Mouse (Mus musculus) CH12.LX (cell line): ENCODE data around the gene Safb. TPM values are rescaled to one million over a fixed set of nuclear protein-coding genes. Genes with fewer than 3 reads are reported as not detected.

Source experiments
- DNase-seq: peaks from one replicate; pipeline ENCODE4 v3.0.0-alpha.2; 2013; ENCODE audit errors: extremely low read depth
- H3K27ac ChIP-seq: 2 replicates; pipeline ENCODE4 v1.5.1; 2012; ENCODE audit warnings: low read depth, mild to moderate bottlenecking, control low read depth, moderate library complexity; ENCODE audit not compliant: insufficient read depth
- H3K27me3 ChIP-seq: replicated peaks from 2 replicates; pipeline ENCODE3; 2012; ENCODE audit warnings: inconsistent platforms
- H3K36me3 ChIP-seq, 2 experiments: replicated peaks in 1 of 2; 2 replicates each; pipeline versions ENCODE3 to v1.6.1; 2012; ENCODE audit warnings: inconsistent platforms in 1 of 2, low read length in 1 of 2, mild to moderate bottlenecking in 1 of 2, mixed read lengths in 1 of 2, moderate library complexity in 1 of 2; ENCODE audit not compliant: control insufficient read depth in 1 of 2, insufficient read depth in 1 of 2
- H3K4me1 ChIP-seq, 2 experiments: 2 replicates each; pipeline ENCODE4 v1.6.1; 2012; ENCODE audit warnings: inconsistent platforms in 1 of 2, moderate library complexity in 1 of 2; ENCODE audit not compliant: insufficient read depth in 2 of 2, control insufficient read depth in 1 of 2
- H3K4me2 ChIP-seq: 2 replicates; pipeline ENCODE4 v1.6.1; 2012; ENCODE audit warnings: low read depth, mild to moderate bottlenecking, control low read depth; ENCODE audit not compliant: poor library complexity, insufficient read depth, severe bottlenecking
- H3K4me3 ChIP-seq, 3 experiments: fragments of 150-350 bp in 1 of 3; sonication (generic) in 1 of 3; replicated peaks in 1 of 3; 2 replicates each; pipeline versions ENCODE3 to v1.5.1; 2011 to 2012; ENCODE audit warnings: low read depth in 2 of 3, low read length in 2 of 3, mild to moderate bottlenecking in 2 of 3, moderate library complexity in 2 of 3, control low read depth in 1 of 3, improper control_type of control experiment in 1 of 3, inconsistent platforms in 1 of 3, mixed read lengths in 1 of 3; ENCODE audit not compliant: poor library complexity in 1 of 3
- H3K79me2 ChIP-seq: replicated peaks from 2 replicates; pipeline ENCODE4 v1.6.1; 2012; ENCODE audit warnings: mild to moderate bottlenecking, moderate library complexity; ENCODE audit not compliant: control insufficient read depth, poor library complexity, insufficient read depth, severe bottlenecking; ENCODE audit errors: extremely low read depth
- H3K9ac ChIP-seq: 2 replicates; pipeline ENCODE4 v1.6.1; 2012; ENCODE audit warnings: low read depth, mild to moderate bottlenecking, control low read depth, moderate library complexity; ENCODE audit not compliant: insufficient read depth
- H3K9me3 ChIP-seq: replicated peaks from 2 replicates; pipeline ENCODE3; 2012; ENCODE audit warnings: low read length, inconsistent platforms, mixed read lengths
- CHD1 ChIP-seq: IDR thresholded peaks from 2 replicates; pipeline ENCODE4 v1.6.1; 2012; ENCODE audit warnings: low read depth, low read length, improper control_type of control experiment, inconsistent platforms
- CHD2 ChIP-seq: IDR thresholded peaks from 2 replicates; pipeline ENCODE4 v1.6.1; 2011; ENCODE audit warnings: low read length, improper control_type of control experiment
- E2F4 ChIP-seq: IDR thresholded peaks from 2 replicates; pipeline ENCODE4 v1.6.1; 2011; ENCODE audit warnings: low read depth, low read length, improper control_type of control experiment; ENCODE audit not compliant: insufficient replicate concordance
- ETS1 ChIP-seq: conservative IDR thresholded peaks from 2 replicates; pipeline ENCODE4 v1.6.1; 2012; ENCODE audit warnings: low read depth, mild to moderate bottlenecking, inconsistent platforms, low read length, improper control_type of control experiment, moderate library complexity
- HCFC1 ChIP-seq: IDR thresholded peaks from 2 replicates; pipeline ENCODE4 v1.6.1; 2012; ENCODE audit warnings: low read depth, mild to moderate bottlenecking, inconsistent platforms, low read length, improper control_type of control experiment
- JUN ChIP-seq: IDR thresholded peaks from 2 replicates; pipeline ENCODE4 v1.6.1; 2011; ENCODE audit warnings: low read depth, mild to moderate bottlenecking, low read length, improper control_type of control experiment, moderate library complexity; ENCODE audit not compliant: insufficient read depth
- MAFK ChIP-seq: IDR thresholded peaks from 2 replicates; pipeline ENCODE4 v1.6.1; 2011; ENCODE audit warnings: low read length, improper control_type of control experiment; ENCODE audit not compliant: insufficient replicate concordance
- MAZ ChIP-seq: IDR thresholded peaks from 2 replicates; pipeline ENCODE4 v1.6.1; 2012; ENCODE audit warnings: low read depth, mild to moderate bottlenecking, inconsistent platforms, low read length, improper control_type of control experiment, moderate library complexity
- NRF1 ChIP-seq: IDR thresholded peaks from 2 replicates; pipeline ENCODE4 v1.6.1; 2014; ENCODE audit warnings: low read depth, mild to moderate bottlenecking, inconsistent platforms, low read length, improper control_type of control experiment, moderate library complexity
- PAX5 ChIP-seq: IDR thresholded peaks from 2 replicates; pipeline ENCODE4 v1.6.1; 2012; ENCODE audit warnings: low read length, inconsistent platforms, mixed read lengths
- POLR2A ChIP-seq: IDR thresholded peaks from 2 replicates; pipeline ENCODE4 v1.6.1; 2011; ENCODE audit warnings: low read depth, mild to moderate bottlenecking, improper control_type of control experiment, low read length
- POLR2AphosphoS2 ChIP-seq: IDR thresholded peaks from 2 replicates; pipeline ENCODE4 v1.6.1; 2011; ENCODE audit warnings: low read depth, low read length, improper control_type of control experiment
- RAD21 ChIP-seq: IDR thresholded peaks from 2 replicates; pipeline ENCODE4 v1.6.1; 2011; ENCODE audit warnings: low read depth, mild to moderate bottlenecking, low read length, improper control_type of control experiment, moderate library complexity
- RCOR1 ChIP-seq: conservative IDR thresholded peaks from 2 replicates; pipeline ENCODE4 v1.6.1; 2012; ENCODE audit warnings: low read depth, mild to moderate bottlenecking, inconsistent platforms, low read length, improper control_type of control experiment
- SIN3A ChIP-seq: IDR thresholded peaks from 2 replicates; pipeline ENCODE4 v1.6.1; 2012; ENCODE audit warnings: low read length, improper control_type of control experiment, inconsistent platforms
- SMC3 ChIP-seq: IDR thresholded peaks from 2 replicates; pipeline ENCODE4 v1.6.1; 2011; ENCODE audit warnings: low read depth, low read length, improper control_type of control experiment
- TBP ChIP-seq: conservative IDR thresholded peaks from 2 replicates; pipeline ENCODE4 v1.6.1; 2011; ENCODE audit warnings: low read depth, low read length, improper control_type of control experiment
- USF2 ChIP-seq: conservative IDR thresholded peaks from 2 replicates; pipeline ENCODE4 v1.6.1; 2011; ENCODE audit warnings: low read depth, low read length, improper control_type of control experiment
- ZKSCAN1 ChIP-seq: IDR thresholded peaks from 2 replicates; pipeline ENCODE4 v1.6.1; 2012; ENCODE audit warnings: low read depth, inconsistent platforms, low read length, improper control_type of control experiment, borderline replicate concordance
- ZMIZ1 ChIP-seq: IDR thresholded peaks from 2 replicates; pipeline ENCODE4 v1.6.1; 2012; ENCODE audit warnings: low read depth, mild to moderate bottlenecking, inconsistent platforms, low read length, improper control_type of control experiment
- dilution Hi-C: fragments of 300-500 bp; cut with MboI; formaldehyde crosslinking; loops from 2 replicates; pipeline ENCODE4 v1.14.3; 2020; ENCODE audit warnings: low sequenced_read_pairs; ENCODE audit not compliant: extremely low pct_unique_long_range_greater_than_20kb, extremely low pct_ligation_motif_present
- in situ Hi-C: fragments of 300-500 bp; cut with MboI; formaldehyde crosslinking; loops from 3 replicates; pipeline ENCODE4 v1.14.3; 2019; ENCODE audit warnings: low sequenced_read_pairs, low pct_ligation_motif_present, low pct_unique_long_range_greater_than_20kb, mixed read lengths
- polyA plus RNA-seq: library from polyadenylated mRNA; unstranded; fragments of >175 nt; gene quantifications from 2 replicates; pipeline ENCODE4 v1.2.1, GENCODE M21; 2012; ENCODE audit warnings: low read depth; ENCODE audit not compliant: insufficient read length
- total RNA-seq, 2 experiments: library from RNA; depleted of rRNA; stranded (reverse); fragments of 300-350 nt in 1 of 2; fragments of >200 nt in 1 of 2; gene quantifications; 2 replicates each; pipeline ENCODE4 v1.2.3; 2012 to 2014

Gene Safb
- total and polyA plus RNA-seq, 3 experiments, result 25.4 to 135 (median 75.9) TPM

DNA sequence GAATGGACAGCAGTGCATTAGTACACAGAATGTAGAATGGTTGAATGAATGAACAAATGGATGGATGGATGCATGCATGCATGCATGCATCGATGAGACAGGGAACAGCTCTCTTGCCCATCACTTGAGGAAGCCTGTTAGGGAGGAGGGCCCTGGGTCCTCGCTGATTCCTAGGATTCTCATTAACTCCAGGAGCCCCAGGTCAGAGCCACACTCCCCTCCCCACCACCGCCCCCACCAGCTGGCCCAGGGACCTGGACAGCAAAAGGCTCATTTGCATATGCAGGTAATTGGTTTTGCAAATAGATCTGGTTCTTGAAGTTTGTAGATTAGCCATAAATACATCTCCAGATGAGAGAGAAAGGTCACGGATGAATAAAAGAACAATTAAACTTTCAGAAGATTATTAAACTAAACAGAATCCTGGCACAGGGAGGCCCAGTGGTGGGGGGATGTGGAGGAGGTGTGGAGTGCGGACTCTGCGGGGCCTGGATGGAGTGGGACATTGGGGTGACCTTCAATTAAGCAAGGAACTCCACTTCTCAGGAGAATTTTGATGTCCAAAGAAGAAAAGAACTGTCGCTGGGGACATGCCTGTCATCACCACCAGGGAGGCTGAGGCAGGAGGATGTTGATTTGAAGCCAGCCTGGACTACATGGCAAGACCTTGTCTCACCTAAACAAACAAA is 39.8 kb upstream of the Safb start:
- dilution Hi-C loops, result no loop called here
- in situ Hi-C loops, result loop anchor here (5.0 kb wide), 1 partner anchor 38 kb away; no protein-coding TSS in a partner anchor

GRCm38 (mm10) chr17:56545945-56546344 is 38.7 kb upstream of the Safb start:
- Histone ChIP-seq H3K27me3 (peaks cover 4% of the 10 kb centered on the region), H3K4me2 (no peak overlapping the region), H3K27ac (no peak overlapping the region), H3K4me1 (peaks cover 7 to 16% of the 10 kb centered on the region in 2 experiments), H3K9ac (no peak overlapping the region), H3K4me3 (no peak overlapping the region), H3K36me3 (no peaks in the 10 kb centered on the region), H3K9me3 (no peaks in the 10 kb centered on the region), H3K79me2 (no peaks in the 10 kb centered on the region)
- dilution Hi-C loops (no loop called here), in situ Hi-C loops (no loop called here)
- no peak for DNase-seq
- TF ChIP-seq HCFC1 (peak; percentile 46; the same call in 1 of the 2 replicates), ZKSCAN1 (no peak)

More for the DNA sequence above, 39.8 kb upstream of the Safb start:
- H3K27ac ChIP-seq, result no peak overlapping the region
- H3K79me2 ChIP-seq, result no peaks in the 10 kb centered on the region
- H3K27me3 ChIP-seq, result peaks cover 4% of the 10 kb centered on the region
- TF ChIP-seq NRF1, result no peak
- no peak for TF ChIP-seq SIN3A
- TF ChIP-seq RAD21, result no peak
- TF ChIP-seq HCFC1, result no peak
- TF ChIP-seq TBP, result no peak
- no peak for TF ChIP-seq ETS1
- no peak for TF ChIP-seq POLR2AphosphoS2
- no peak overlapping the region for H3K4me2 ChIP-seq
- no peaks in the 10 kb centered on the region for H3K36me3 ChIP-seq
- DNase-seq, result no peak
- H3K9ac ChIP-seq, result no peak overlapping the region
- H3K9me3 ChIP-seq, result no peaks in the 10 kb centered on the region
- peaks cover 0 to 15% of the 10 kb centered on the region in 2 experiments; a peak in 2 of 4 replicates for H3K4me1 ChIP-seq
- no peak overlapping the region for H3K4me3 ChIP-seq

DNA sequence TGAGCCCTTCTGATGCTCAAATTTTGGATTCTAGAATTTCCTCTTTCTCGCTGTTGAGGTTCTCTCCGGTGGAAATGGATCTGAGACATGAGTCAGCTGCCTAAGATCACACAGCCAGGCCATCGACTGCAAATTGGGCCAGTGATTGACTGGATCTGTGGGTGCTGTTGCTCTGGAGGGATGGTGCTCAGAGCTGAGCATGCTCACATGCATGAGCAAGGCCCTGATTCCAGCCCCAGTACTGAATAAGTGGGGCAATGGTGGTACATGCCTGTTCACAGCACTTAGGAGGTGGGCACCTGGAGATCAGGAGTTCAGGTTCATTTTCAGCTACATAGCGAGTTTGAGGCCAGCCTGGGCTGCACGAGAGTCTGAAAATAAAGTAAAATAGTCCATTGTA is 38.0 kb upstream of the Safb start:
- Histone ChIP-seq H3K4me2 (no peak overlapping the region), H3K9ac (no peak overlapping the region), H3K9me3 (no peaks in the 10 kb centered on the region), H3K36me3 (no peaks in the 10 kb centered on the region), H3K27ac (no peak overlapping the region), H3K27me3 (peaks cover 4% of the 10 kb centered on the region), H3K4me3 (no peak overlapping the region), H3K4me1 (peaks cover 12 to 19% of the 10 kb centered on the region in 2 experiments), H3K79me2 (no peaks in the 10 kb centered on the region)
- in situ Hi-C loops (no loop called here), dilution Hi-C loops (no loop called here)
- DNase-seq, result no peak
- TF ChIP-seq ZMIZ1 (no peak), POLR2A (no peak), USF2 (no peak), CHD1 (no peak), SMC3 (no peak), SIN3A (no peak), RAD21 (no peak), RCOR1 (no peak), MAFK (no peak), PAX5 (no peak), CHD2 (no peak), JUN (no peak), MAZ (no peak), E2F4 (no peak)
